Mouse (Mus musculus): Measurements from ENCODE around the gene Pde4b. TPM values are rescaled to one million over a fixed set of nuclear protein-coding genes. Genes with fewer than 3 reads are reported as not detected.

Pde4b gene
- total and polyA plus RNA-seq, 2 experiments, result 8.0 to 10.7 TPM

DNA sequence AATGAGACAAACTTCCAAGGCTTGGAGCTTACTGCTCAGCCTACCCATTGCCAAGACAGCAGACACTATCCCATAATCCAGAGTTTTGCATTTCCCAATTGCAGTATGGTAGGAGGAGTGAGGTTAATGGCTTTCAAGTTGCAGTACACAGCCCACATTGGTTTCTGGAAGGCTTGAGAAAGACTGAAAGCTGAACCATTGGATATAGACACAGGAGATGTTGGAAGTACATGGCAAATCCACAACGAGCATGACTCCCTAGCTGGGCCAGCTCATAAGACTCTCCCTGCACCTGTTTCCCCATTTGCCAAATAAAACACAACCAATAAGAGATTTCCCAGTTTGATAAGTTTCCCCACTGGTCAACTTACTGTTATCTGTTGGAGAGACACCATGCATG lies 450.9 kb downstream of the Pde4b start:
- H3K4me3 ChIP-seq (ENCODE audit: insufficient read depth, low read depth, low read length), result no peak overlapping the region
- WGBS, result 87% methylated on average over 1 of the region's 1 CpGs
- no peaks in the 10 kb centered on the region for H3K79me2 ChIP-seq (ENCODE audit: control insufficient read depth, insufficient read depth, low read length)
- peaks cover 5% of the 10 kb centered on the region; the same call in 1 of the 2 replicates for H3K4me1 ChIP-seq (ENCODE audit: control insufficient read depth, insufficient read depth, low read length)
- DNase-seq (ENCODE audit: extremely low read depth, low read depth, low spot score), result no peak
- no peak overlapping the region for H3K9ac ChIP-seq (ENCODE audit: low read depth, low read length)
- no peak overlapping the region for H3K27ac ChIP-seq (replicated peaks; ENCODE audit: insufficient read depth, low read depth, low read length)
- no peaks in the 10 kb centered on the region for H3K27me3 ChIP-seq (ENCODE audit: control insufficient read depth, insufficient read depth, low read length)
- TF ChIP-seq POLR2A (IDR thresholded peaks at IDR 0.05; ENCODE audit: extremely low read depth, insufficient read depth, low read length) (no peak), CTCF (IDR thresholded peaks at IDR 0.05; ENCODE audit: low read depth, low read length) (no peak)
- H3K36me3 ChIP-seq (ENCODE audit: control insufficient read depth, insufficient read depth, low read length), result no peaks in the 10 kb centered on the region

DNA sequence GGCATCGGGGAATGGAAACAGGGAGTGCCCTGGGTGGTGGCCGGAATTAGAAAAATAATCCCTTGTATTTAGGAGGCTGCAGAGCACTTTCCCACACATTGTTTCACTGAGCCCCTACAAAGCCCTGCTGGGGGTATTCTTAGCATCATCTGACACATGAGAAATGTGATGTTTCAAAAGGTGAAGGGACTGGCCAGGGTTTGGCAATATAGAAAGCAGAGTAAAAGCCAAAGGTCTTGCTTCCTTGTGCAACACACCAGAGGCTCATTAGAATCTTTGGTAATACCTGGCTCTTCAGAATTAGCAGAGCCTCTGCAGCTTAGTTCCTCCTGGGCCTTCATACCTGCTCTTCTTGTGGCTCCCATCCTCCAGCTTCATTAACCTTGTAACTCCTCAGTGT lies 451.4 kb downstream of the Pde4b start:
- DNase-seq (ENCODE audit: extremely low read depth, low read depth, low spot score), result peak; percentile 72
- WGBS, result 93% methylated on average over 2 of the region's 2 CpGs

DNA sequence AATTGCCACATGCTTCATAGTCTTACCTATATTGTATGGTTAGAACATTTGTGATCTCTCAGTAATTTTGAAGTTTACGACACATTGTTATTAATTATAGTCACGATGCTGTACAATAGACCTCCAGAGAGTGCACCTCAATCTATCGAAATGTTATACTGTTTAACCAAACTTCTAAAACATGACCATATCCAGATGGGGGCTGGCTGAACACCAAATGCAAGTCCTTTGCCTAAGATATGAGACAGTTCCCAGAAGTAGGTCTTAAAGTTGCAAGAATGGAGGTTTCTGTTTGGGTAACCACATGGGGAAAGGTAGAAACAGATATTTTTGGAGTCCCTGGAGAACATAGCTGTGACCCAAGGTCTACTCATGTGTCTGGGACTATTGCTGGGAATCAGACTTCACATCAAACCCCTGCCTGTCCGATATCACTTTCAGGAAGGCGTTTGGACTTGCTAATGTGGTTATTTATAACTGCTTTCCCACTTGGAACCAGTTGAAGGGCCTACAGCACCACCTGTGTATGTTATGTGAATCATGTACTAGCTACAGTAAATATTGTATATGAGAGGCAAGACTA lies 452.3 kb downstream of the Pde4b start:
- no peak overlapping the region for H3K9ac ChIP-seq (ENCODE audit: low read depth, low read length)
- no peak for DNase-seq (ENCODE audit: extremely low read depth, low read depth, low spot score)
- no peak for TF ChIP-seq POLR2A (IDR thresholded peaks at IDR 0.05; ENCODE audit: extremely low read depth, insufficient read depth, low read length)
- no peak for TF ChIP-seq CTCF (IDR thresholded peaks at IDR 0.05; ENCODE audit: low read depth, low read length)
- peaks cover 8% of the 10 kb centered on the region; the same call in 1 of the 2 replicates for H3K4me1 ChIP-seq (ENCODE audit: control insufficient read depth, insufficient read depth, low read length)
- WGBS, result 92% methylated on average over 5 of the region's 5 CpGs
- H3K27me3 ChIP-seq (ENCODE audit: control insufficient read depth, insufficient read depth, low read length), result no peaks in the 10 kb centered on the region
- no peaks in the 10 kb centered on the region for H3K79me2 ChIP-seq (ENCODE audit: control insufficient read depth, insufficient read depth, low read length)
- no peak overlapping the region for H3K4me3 ChIP-seq (ENCODE audit: insufficient read depth, low read depth, low read length)
- H3K27ac ChIP-seq (replicated peaks; ENCODE audit: insufficient read depth, low read depth, low read length), result no peak overlapping the region
- H3K36me3 ChIP-seq (ENCODE audit: control insufficient read depth, insufficient read depth, low read length), result no peaks in the 10 kb centered on the region

More for the DNA sequence above, 451.4 kb downstream of the Pde4b start:
- H3K4me1 ChIP-seq (ENCODE audit: control insufficient read depth, insufficient read depth, low read length), result peaks cover 8% of the 10 kb centered on the region; the same call in 1 of the 2 replicates
- H3K9ac ChIP-seq (ENCODE audit: low read depth, low read length), result no peak overlapping the region
- H3K27ac ChIP-seq (replicated peaks; ENCODE audit: insufficient read depth, low read depth, low read length), result no peak overlapping the region
- TF ChIP-seq POLR2A (IDR thresholded peaks at IDR 0.05; ENCODE audit: extremely low read depth, insufficient read depth, low read length) (no peak), CTCF (IDR thresholded peaks at IDR 0.05; ENCODE audit: low read depth, low read length) (no peak)
- H3K79me2 ChIP-seq (ENCODE audit: control insufficient read depth, insufficient read depth, low read length), result no peaks in the 10 kb centered on the region
- no peaks in the 10 kb centered on the region for H3K27me3 ChIP-seq (ENCODE audit: control insufficient read depth, insufficient read depth, low read length)
- no peaks in the 10 kb centered on the region for H3K36me3 ChIP-seq (ENCODE audit: control insufficient read depth, insufficient read depth, low read length)
- no peak overlapping the region for H3K4me3 ChIP-seq (ENCODE audit: insufficient read depth, low read depth, low read length)

DNA sequence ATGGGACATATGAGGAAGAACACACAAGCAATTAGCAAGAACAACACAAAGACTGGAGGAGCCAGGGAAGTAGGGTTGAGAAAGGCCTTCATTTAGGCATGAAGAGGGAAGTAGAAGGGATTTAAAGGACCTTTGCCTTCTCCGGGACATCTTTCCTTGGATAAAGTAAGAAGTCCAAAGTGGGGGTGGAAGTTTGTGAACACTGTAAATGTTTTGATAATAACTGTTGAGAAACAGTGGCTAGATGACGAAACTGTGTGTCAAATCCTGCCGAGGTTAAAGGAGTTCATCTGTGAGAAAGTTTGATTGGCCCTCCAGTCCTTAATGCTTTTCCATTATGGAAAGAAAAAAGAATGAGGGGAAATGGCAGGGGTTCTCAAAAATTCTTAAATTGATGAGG lies 455.6 kb downstream of the Pde4b start:
- Histone ChIP-seq H3K79me2 (ENCODE audit: control insufficient read depth, insufficient read depth, low read length) (no peaks in the 10 kb centered on the region), H3K36me3 (ENCODE audit: control insufficient read depth, insufficient read depth, low read length) (no peaks in the 10 kb centered on the region), H3K4me3 (ENCODE audit: insufficient read depth, low read depth, low read length) (no peak overlapping the region), H3K4me1 (ENCODE audit: control insufficient read depth, insufficient read depth, low read length) (peaks cover 13% of the 10 kb centered on the region), H3K27me3 (ENCODE audit: control insufficient read depth, insufficient read depth, low read length) (no peaks in the 10 kb centered on the region), H3K27ac (replicated peaks; ENCODE audit: insufficient read depth, low read depth, low read length) (peak overlapping the region; percentile 71), H3K9ac (ENCODE audit: low read depth, low read length) (peak overlapping the region; percentile 43; the same call in 1 of the 2 replicates)
- peak; percentile 93 for DNase-seq (ENCODE audit: extremely low read depth, low read depth, low spot score)
- no peak for TF ChIP-seq POLR2A (IDR thresholded peaks at IDR 0.05; ENCODE audit: extremely low read depth, insufficient read depth, low read length)
- TF ChIP-seq CTCF (IDR thresholded peaks at IDR 0.05; ENCODE audit: low read depth, low read length), result no peak
- 21% methylated on average over 3 of the region's 3 CpGs for WGBS

DNA sequence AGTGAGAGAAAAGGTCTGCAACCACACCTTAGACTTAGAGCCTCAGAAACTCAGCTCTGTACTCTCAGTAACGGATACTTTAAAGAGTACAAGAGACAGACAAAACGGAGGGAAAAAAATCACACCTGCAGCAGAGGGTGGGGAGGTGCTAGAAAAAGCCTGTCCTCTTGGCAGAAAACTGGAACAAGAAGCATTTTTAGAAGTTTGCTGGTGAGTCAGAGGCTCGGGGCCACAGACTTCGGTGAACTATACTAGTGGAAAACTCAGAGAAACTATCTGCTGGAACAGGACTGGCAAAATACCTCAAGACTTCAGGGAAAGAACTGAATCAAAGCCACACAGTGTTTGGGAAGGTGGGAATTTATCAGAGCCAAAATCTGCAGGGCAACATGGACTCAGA lies 457.9 kb downstream of the Pde4b start:
- no peaks in the 10 kb centered on the region for H3K36me3 ChIP-seq (ENCODE audit: control insufficient read depth, insufficient read depth, low read length)
- H3K4me3 ChIP-seq (ENCODE audit: insufficient read depth, low read depth, low read length), result no peak overlapping the region
- no peak overlapping the region for H3K27ac ChIP-seq (replicated peaks; ENCODE audit: insufficient read depth, low read depth, low read length)
- no peaks in the 10 kb centered on the region for H3K79me2 ChIP-seq (ENCODE audit: control insufficient read depth, insufficient read depth, low read length)
- WGBS, result 78% methylated on average over 4 of the region's 4 CpGs
- TF ChIP-seq CTCF (IDR thresholded peaks at IDR 0.05; ENCODE audit: low read depth, low read length), result no peak
- no peak for TF ChIP-seq POLR2A (IDR thresholded peaks at IDR 0.05; ENCODE audit: extremely low read depth, insufficient read depth, low read length)
- no peaks in the 10 kb centered on the region for H3K27me3 ChIP-seq (ENCODE audit: control insufficient read depth, insufficient read depth, low read length)
- DNase-seq (ENCODE audit: extremely low read depth, low read depth, low spot score), result no peak
- no peak overlapping the region for H3K9ac ChIP-seq (ENCODE audit: low read depth, low read length)
- H3K4me1 ChIP-seq (ENCODE audit: control insufficient read depth, insufficient read depth, low read length), result peaks cover 13% of the 10 kb centered on the region

DNA sequence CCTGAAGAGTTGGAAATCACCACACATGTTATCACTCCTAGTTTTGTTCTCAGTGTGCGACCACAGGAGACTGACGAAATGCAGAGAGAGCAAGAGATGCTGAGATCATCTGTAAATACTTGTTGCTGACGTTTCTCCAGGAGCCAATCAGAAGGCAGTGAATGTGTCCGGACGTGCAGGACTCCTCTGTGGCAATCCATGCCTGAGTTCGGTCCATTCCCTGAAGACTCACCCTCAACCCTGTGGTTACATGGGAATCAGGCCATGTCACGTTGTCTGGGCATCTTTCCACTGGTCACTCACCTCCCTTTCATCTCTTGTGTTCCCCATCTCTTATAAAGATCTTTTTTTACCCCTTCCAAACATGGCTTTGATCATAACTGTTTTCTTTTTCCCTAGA lies 468.2 kb downstream of the Pde4b start:
- H3K36me3 ChIP-seq (ENCODE audit: control insufficient read depth, insufficient read depth, low read length), result no peaks in the 10 kb centered on the region
- H3K9ac ChIP-seq (ENCODE audit: low read depth, low read length), result no peak overlapping the region
- H3K27ac ChIP-seq (replicated peaks; ENCODE audit: insufficient read depth, low read depth, low read length), result peak overlapping the region; percentile 19; the same call in 1 of the 2 replicates
- TF ChIP-seq POLR2A (IDR thresholded peaks at IDR 0.05; ENCODE audit: extremely low read depth, insufficient read depth, low read length) (no peak), CTCF (IDR thresholded peaks at IDR 0.05; ENCODE audit: low read depth, low read length) (no peak)
- WGBS, result 25% methylated on average over 7 of the region's 7 CpGs
- no peak overlapping the region for H3K4me3 ChIP-seq (ENCODE audit: insufficient read depth, low read depth, low read length)
- H3K79me2 ChIP-seq (ENCODE audit: control insufficient read depth, insufficient read depth, low read length), result no peaks in the 10 kb centered on the region
- peaks cover 13% of the 10 kb centered on the region for H3K4me1 ChIP-seq (ENCODE audit: control insufficient read depth, insufficient read depth, low read length)
- H3K27me3 ChIP-seq (ENCODE audit: control insufficient read depth, insufficient read depth, low read length), result no peaks in the 10 kb centered on the region
- DNase-seq (ENCODE audit: extremely low read depth, low read depth, low spot score), result peak; percentile 91
